Mouse (Mus musculus): ENCODE measurements around the gene Arl14. TPM values are rescaled to one million over a fixed set of nuclear protein-coding genes. Genes with fewer than 3 reads are reported as not detected.

The Arl14 gene
- polyA plus RNA-seq (2012; rRNA removed): not detected in 2 replicates

DNA sequence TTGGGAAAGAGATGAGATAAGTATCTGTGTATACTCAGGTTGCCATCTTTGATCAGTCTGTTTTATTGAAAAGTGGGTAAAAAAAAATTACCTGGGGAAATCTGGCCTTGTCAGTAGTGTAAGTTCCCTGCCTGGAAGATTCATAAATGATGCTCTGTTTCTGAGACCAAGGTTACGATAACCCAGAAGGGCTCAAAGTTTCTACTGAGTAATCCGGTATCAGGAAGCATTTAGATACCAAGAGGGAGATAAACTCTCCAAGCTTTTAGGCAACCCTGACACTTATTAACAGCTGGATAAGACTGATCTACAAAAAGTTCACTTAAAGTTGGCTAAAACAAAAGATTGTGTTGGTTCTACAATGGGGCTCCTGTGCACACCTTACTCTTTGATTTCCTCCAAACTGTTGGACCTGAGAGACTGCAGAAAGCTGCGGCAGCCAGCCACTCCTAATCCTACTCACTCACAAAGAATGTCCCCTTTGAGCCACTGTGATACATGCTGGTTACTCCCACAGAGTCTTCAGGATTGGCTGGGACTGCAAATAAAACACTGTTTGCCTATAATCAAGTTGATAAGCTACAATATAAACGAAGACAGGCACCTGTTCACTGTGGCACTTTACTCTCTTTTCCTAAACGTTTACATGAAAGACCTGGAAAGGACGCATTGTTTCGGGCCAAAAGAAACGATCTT lies at the start of gene Arl14:
Gene Arl14, plus strand, starts transcription at position 614 of the 696 bp plus-strand sequence.
- Histone ChIP-seq H3K27ac (ENCODE audit: insufficient read depth, low read length) (no peak within 1 kb of the TSS), H3K27me3 (ENCODE audit: control insufficient read depth, insufficient read depth, low read length) (no peaks in the 10 kb centered on the region), H3K4me1 (ENCODE audit: control insufficient read depth, insufficient read depth, low read length) (no peaks in the 10 kb centered on the region), H3K4me3 (replicated peaks; ENCODE audit: insufficient read depth, low read depth, low read length) (no peak within 1 kb of the TSS)
- DNase-seq: no peak
- TF ChIP-seq POLR2A (IDR thresholded peaks at IDR 0.05; ENCODE audit: borderline replicate concordance, insufficient read depth, low read length): no peak
- no peak for TF ChIP-seq CTCF (IDR thresholded peaks at IDR 0.05; ENCODE audit: borderline replicate concordance, insufficient read depth, low read depth, low read length)
- 87% methylated on average over 8 of the region's 8 CpGs for WGBS

DNA sequence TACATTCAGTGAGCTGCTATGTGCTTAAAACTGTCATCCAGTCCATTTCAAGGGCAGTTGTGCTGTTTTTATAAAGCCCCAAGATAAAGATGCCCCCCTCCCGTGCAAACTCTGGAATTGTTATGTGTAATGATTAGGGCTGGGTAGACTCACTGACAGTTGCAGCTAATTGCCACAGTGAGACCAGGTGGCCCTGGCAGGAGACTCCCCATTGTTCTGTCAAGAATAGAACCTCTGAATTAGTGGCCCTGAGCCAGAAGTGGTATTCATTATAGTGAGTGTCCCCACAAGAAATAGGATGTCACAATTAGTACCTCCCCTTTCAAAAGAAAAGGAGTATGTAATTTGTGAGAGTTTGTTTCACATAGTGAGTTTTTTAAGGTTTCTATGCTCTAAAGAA lies 47.0 kb upstream of the Arl14 start:
- H3K27me3 ChIP-seq (ENCODE audit: control insufficient read depth, insufficient read depth, low read length): no peaks in the 10 kb centered on the region
- no peak overlapping the region for H3K4me3 ChIP-seq (replicated peaks; ENCODE audit: insufficient read depth, low read depth, low read length)
- TF ChIP-seq CTCF (IDR thresholded peaks at IDR 0.05; ENCODE audit: borderline replicate concordance, insufficient read depth, low read depth, low read length) (no peak), POLR2A (IDR thresholded peaks at IDR 0.05; ENCODE audit: borderline replicate concordance, insufficient read depth, low read length) (no peak)
- peaks cover 11% of the 10 kb centered on the region for H3K4me1 ChIP-seq (ENCODE audit: control insufficient read depth, insufficient read depth, low read length)
- peak; percentile 32 to 70 for DNase-seq
- H3K27ac ChIP-seq (ENCODE audit: insufficient read depth, low read length): no peak overlapping the region
- 3% methylated on average over 1 of the region's 1 CpGs for WGBS

DNA sequence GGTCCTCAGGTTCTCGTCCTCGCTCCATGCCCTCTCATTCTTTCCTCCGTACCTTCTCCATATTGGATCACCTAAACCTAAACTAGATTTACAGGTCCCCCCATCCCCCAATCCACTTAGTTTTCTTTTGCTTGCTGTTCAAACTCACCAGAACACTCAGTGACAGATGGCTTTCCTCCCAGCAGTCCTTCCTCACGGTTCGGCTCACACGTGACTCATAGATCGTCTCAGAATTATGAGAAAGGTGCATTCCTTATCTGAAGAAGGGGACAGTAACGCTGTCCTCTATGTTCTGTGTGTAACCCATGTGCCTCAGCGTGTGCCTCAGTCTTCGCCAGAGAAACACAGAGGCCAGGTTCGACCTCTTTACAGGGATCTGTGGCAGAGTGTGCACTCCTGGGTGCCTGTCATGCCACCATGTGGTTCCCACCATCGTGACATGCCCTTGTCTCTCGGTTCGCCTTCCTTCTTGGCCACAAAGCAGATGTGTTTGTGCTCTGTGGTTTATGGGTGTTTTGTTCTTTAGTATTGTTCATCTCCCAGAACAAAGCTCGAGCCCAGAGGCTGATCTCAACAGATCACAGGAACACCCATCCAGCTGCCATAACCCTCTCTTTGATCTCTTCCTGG lies 44.9 kb upstream of the Arl14 start:
- Histone ChIP-seq H3K27ac (ENCODE audit: insufficient read depth, low read length) (no peak overlapping the region), H3K4me3 (replicated peaks; ENCODE audit: insufficient read depth, low read depth, low read length) (no peak overlapping the region), H3K4me1 (ENCODE audit: control insufficient read depth, insufficient read depth, low read length) (peaks cover 7% of the 10 kb centered on the region), H3K27me3 (ENCODE audit: control insufficient read depth, insufficient read depth, low read length) (no peaks in the 10 kb centered on the region)
- DNase-seq: peak; percentile 40 to 62
- TF ChIP-seq CTCF (IDR thresholded peaks at IDR 0.05; ENCODE audit: borderline replicate concordance, insufficient read depth, low read depth, low read length) (no peak), POLR2A (IDR thresholded peaks at IDR 0.05; ENCODE audit: borderline replicate concordance, insufficient read depth, low read length) (no peak)
- WGBS: 48% methylated on average over 15 of the region's 15 CpGs

DNA sequence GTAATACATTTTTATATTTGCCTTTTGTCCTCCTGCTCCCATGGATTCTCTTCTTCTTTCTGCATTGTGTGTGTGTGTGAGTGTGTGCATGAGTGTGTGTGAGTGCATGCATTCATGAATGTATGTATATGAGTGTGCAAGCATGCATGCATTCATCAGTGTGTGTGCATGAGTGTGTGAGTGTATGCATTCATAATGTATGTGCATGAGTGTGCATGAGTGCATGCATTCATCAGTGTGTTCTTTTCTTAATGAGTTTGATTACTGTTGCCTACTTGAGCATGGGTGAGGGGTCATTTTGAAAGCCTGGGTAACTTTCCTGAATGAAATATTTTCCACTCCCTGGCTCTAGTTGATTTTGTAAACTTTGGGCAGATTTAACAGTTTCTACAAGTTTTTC lies 44.3 kb upstream of the Arl14 start:
- TF ChIP-seq POLR2A (IDR thresholded peaks at IDR 0.05; ENCODE audit: borderline replicate concordance, insufficient read depth, low read length) (no peak), CTCF (IDR thresholded peaks at IDR 0.05; ENCODE audit: borderline replicate concordance, insufficient read depth, low read depth, low read length) (no peak)
- peaks cover 7% of the 10 kb centered on the region for H3K4me1 ChIP-seq (ENCODE audit: control insufficient read depth, insufficient read depth, low read length)
- H3K27me3 ChIP-seq (ENCODE audit: control insufficient read depth, insufficient read depth, low read length): no peaks in the 10 kb centered on the region
- no peak overlapping the region for H3K27ac ChIP-seq (ENCODE audit: insufficient read depth, low read length)
- DNase-seq: no peak
- H3K4me3 ChIP-seq (replicated peaks; ENCODE audit: insufficient read depth, low read depth, low read length): no peak overlapping the region

DNA sequence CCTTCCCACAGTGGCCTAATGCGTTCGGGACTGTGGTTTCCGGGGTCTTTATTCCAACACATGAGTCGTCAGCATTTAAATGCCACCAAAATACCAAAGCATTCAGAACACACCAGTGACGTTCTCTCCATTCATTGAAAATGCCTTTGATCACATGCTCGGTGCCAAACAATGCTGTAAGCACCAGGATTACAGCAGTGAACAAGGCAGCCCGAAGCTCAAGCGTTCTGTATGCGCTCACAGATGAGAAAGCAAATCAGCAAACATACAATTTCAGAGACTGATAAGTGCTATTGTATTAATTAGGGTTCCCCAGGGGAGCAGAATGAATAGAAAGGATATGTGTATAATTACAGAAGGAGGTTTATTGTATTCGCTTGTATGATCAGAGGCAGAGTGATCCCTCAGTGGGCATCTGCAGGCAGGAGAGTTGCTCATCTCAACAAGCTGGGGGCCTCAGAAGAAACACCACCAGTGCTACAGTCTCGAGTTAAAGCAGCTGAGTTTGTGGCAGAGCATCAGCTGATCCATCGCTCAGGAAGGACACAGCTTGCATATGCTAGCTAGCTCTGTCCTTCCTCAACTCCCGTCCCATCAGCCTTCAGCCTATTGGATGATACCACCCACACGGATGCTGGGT lies 43.7 kb upstream of the Arl14 start:
- H3K4me3 ChIP-seq (replicated peaks; ENCODE audit: insufficient read depth, low read depth, low read length): no peak overlapping the region
- H3K27ac ChIP-seq (ENCODE audit: insufficient read depth, low read length): no peak overlapping the region
- no peak for TF ChIP-seq CTCF (IDR thresholded peaks at IDR 0.05; ENCODE audit: borderline replicate concordance, insufficient read depth, low read depth, low read length)
- TF ChIP-seq POLR2A (IDR thresholded peaks at IDR 0.05; ENCODE audit: borderline replicate concordance, insufficient read depth, low read length): no peak
- H3K27me3 ChIP-seq (ENCODE audit: control insufficient read depth, insufficient read depth, low read length): no peaks in the 10 kb centered on the region
- peaks cover 7% of the 10 kb centered on the region for H3K4me1 ChIP-seq (ENCODE audit: control insufficient read depth, insufficient read depth, low read length)
- 76% methylated on average over 14 of the region's 14 CpGs for WGBS
- DNase-seq: no peak

DNA sequence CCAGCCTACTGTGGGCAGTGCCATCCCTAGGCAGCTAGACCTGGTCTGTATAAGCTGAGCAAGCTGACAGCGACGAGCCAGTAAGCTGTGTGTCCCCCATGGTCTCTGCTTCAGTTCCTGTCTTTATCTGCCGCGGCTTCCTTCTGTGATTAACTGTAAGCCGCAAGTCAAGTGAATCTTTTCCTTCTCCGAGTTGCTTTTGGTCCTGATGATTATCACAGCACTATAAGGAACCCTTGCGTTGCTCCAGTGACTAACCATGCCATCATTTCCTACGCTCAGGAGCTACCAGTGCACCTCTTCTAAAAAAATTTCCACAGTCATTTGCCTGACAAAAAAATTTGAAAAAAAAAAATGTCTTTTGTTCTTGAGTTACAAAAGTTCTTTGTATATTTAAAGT lies 40.7 kb upstream of the Arl14 start:
- no peak overlapping the region for H3K27ac ChIP-seq (ENCODE audit: insufficient read depth, low read length)
- H3K27me3 ChIP-seq (ENCODE audit: control insufficient read depth, insufficient read depth, low read length): no peaks in the 10 kb centered on the region
- peaks cover 6% of the 10 kb centered on the region for H3K4me1 ChIP-seq (ENCODE audit: control insufficient read depth, insufficient read depth, low read length)
- TF ChIP-seq CTCF (IDR thresholded peaks at IDR 0.05; ENCODE audit: borderline replicate concordance, insufficient read depth, low read depth, low read length) (no peak), POLR2A (IDR thresholded peaks at IDR 0.05; ENCODE audit: borderline replicate concordance, insufficient read depth, low read length) (no peak)
- WGBS: 92% methylated on average over 8 of the region's 8 CpGs
- no peak overlapping the region for H3K4me3 ChIP-seq (replicated peaks; ENCODE audit: insufficient read depth, low read depth, low read length)
- DNase-seq: no peak

DNA sequence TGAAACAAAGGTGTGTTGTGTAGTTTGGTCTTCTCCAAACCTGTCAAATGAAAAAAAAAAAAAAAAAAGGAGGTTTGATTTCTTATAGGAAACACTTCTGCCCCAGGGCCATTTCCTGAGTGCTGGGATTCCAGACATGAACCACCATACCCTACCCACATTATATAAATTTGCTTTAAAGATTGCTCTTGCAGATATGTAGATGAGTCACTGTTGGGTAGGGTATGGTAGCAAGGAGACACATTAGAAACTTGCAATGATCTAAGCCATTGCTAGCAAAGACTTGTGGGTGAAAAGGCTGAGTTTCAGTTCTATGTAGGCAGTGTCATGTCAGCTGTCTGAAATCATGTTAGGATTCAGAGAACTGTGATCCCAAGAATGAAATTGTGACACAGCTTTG lies 40.0 kb upstream of the Arl14 start:
- H3K27me3 ChIP-seq (ENCODE audit: control insufficient read depth, insufficient read depth, low read length): no peaks in the 10 kb centered on the region
- no peak overlapping the region for H3K4me3 ChIP-seq (replicated peaks; ENCODE audit: insufficient read depth, low read depth, low read length)
- TF ChIP-seq POLR2A (IDR thresholded peaks at IDR 0.05; ENCODE audit: borderline replicate concordance, insufficient read depth, low read length): no peak
- no peak for TF ChIP-seq CTCF (IDR thresholded peaks at IDR 0.05; ENCODE audit: borderline replicate concordance, insufficient read depth, low read depth, low read length)
- H3K27ac ChIP-seq (ENCODE audit: insufficient read depth, low read length): no peak overlapping the region
- no peak for DNase-seq
- H3K4me1 ChIP-seq (ENCODE audit: control insufficient read depth, insufficient read depth, low read length): peaks cover 7% of the 10 kb centered on the region

DNA sequence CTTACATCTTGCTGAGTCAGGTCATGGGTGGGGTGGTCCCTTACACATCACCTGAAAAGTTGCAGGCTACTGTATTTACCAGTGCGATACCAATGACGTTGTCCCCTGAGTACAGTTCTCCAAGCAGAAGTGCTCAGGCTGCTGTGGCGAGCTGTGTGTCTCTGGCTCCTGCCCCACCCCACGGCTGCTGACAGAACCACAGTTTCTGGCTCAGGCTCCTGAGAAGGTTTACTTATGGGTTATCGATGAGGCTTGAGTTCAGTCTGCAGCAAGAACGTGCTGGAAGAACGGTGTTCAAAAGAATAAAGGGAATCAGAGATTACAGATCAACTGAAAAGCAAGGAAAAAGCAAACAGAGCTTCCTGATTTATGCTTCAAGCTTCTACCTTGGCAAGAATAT lies 37.0 kb upstream of the Arl14 start:
- no peak for DNase-seq
- peaks cover 4% of the 10 kb centered on the region; the same call in 1 of the 2 replicates for H3K4me1 ChIP-seq (ENCODE audit: control insufficient read depth, insufficient read depth, low read length)
- no peaks in the 10 kb centered on the region for H3K27me3 ChIP-seq (ENCODE audit: control insufficient read depth, insufficient read depth, low read length)
- TF ChIP-seq POLR2A (IDR thresholded peaks at IDR 0.05; ENCODE audit: borderline replicate concordance, insufficient read depth, low read length): no peak
- no peak for TF ChIP-seq CTCF (IDR thresholded peaks at IDR 0.05; ENCODE audit: borderline replicate concordance, insufficient read depth, low read depth, low read length)
- no peak overlapping the region for H3K27ac ChIP-seq (ENCODE audit: insufficient read depth, low read length)
- 89% methylated on average over 7 of the region's 7 CpGs for WGBS
- H3K4me3 ChIP-seq (replicated peaks; ENCODE audit: insufficient read depth, low read depth, low read length): no peak overlapping the region

All from cerebellum, adult 2 months (tissue).